Mouse (Mus musculus) cortical plate, adult 2 months (tissue): ENCODE measurements at regions not wholly inside any gene's neighbourhood (a gene's known extent, or its start where the extent isn't known, plus 50 kb on each side); places are given as distances from the start of the nearest gene placed in this dataset.

Experiments
- H3K27ac ChIP-seq: fragments of 200-500 bp; 2 replicates; pipeline ENCODE4 v1.5.1; 2012; ENCODE audit warnings: low read length, control low read depth, inconsistent platforms; ENCODE audit not compliant: insufficient read depth
- H3K4me1 ChIP-seq: fragments of 200-500 bp; 2 replicates; pipeline ENCODE4 v1.6.1; 2011; ENCODE audit warnings: low read length; ENCODE audit not compliant: control insufficient read depth, insufficient read depth
- H3K4me3 ChIP-seq: fragments of 200-500 bp; 2 replicates; pipeline ENCODE4 v1.5.1; 2011; ENCODE audit warnings: mild to moderate bottlenecking, low read length, control low read depth; ENCODE audit not compliant: insufficient read depth
- CTCF ChIP-seq: fragments of 200-500 bp; IDR thresholded peaks from 2 replicates; pipeline ENCODE4 v1.5.1; 2011; ENCODE audit warnings: mild to moderate bottlenecking, control low read depth, low read length; ENCODE audit not compliant: insufficient read depth; ENCODE audit errors: extremely low read depth
- POLR2A ChIP-seq: fragments of 200-500 bp; IDR thresholded peaks from 2 replicates; pipeline ENCODE4 v1.6.1; 2011; ENCODE audit warnings: mild to moderate bottlenecking, low read length, control low read depth; ENCODE audit not compliant: insufficient read depth; ENCODE audit errors: extremely low read depth

- TF ChIP-seq CTCF (no peak), POLR2A (no peak)
- Histone ChIP-seq H3K27ac (no peak overlapping the region), H3K4me3 (no peak overlapping the region), H3K4me1 (no peaks in the 10 kb centered on the region; the same call in 1 of the 2 replicates)
Observed at GRCm38 (mm10) chr16:87263041-87263440, 90.9 kb upstream of the N6amt1 start.

DNA sequence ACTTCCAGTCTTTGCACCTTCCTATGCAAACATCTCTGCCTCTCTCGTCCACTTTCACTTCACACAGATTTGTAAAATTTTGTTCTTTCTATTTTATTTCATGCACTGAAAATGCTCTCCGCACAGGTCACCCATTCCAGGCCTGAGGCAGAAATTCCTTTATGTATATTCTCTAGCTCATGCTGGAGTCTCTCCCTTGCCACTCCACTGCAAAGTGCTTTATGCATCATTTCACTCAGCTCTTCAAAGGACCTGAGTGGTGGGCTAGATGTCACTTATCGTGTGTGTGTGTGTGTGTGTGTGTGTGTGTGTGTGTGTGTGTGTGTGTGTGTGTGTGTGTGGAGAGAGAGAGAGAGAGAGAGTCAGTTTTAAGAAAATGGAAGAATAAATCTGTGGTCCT, 91.5 kb upstream of the N6amt1 start:
- H3K4me3 ChIP-seq, result no peak overlapping the region
- TF ChIP-seq CTCF, result no peak
- no peak for TF ChIP-seq POLR2A
- H3K4me1 ChIP-seq, result no peaks in the 10 kb centered on the region; the same call in 1 of the 2 replicates
- no peak overlapping the region for H3K27ac ChIP-seq

DNA sequence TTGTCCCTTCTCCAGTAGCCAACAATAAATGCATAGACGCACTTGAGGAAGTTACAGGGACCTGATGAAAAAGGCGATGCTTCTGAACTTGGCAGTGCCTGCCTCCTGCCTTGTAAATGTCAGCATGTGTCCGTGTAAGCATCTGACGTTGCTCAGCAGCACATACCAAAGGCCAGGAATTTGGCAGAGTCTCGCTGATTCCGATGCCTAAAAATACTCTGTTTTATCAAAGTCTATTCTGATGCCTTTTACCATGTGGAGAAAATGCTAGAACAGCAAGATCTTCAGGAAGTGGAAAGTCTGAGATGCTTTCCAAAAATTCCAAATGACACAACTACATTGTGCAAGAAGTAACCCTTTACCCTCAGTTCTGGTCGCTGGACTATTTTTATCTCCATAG, 92.5 kb upstream of the N6amt1 start:
- TF ChIP-seq CTCF (no peak), POLR2A (no peak)
- Histone ChIP-seq H3K4me1 (no peaks in the 10 kb centered on the region; the same call in 1 of the 2 replicates), H3K27ac (no peak overlapping the region), H3K4me3 (no peak overlapping the region)

- TF ChIP-seq POLR2A, result no peak
- no peak for TF ChIP-seq CTCF
- no peak overlapping the region for H3K4me3 ChIP-seq
- no peak overlapping the region for H3K27ac ChIP-seq
- no peaks in the 10 kb centered on the region for H3K4me1 ChIP-seq
Observed at GRCm38 (mm10) chr16:87254736-87255135, 99.2 kb upstream of the N6amt1 start.

- no peaks in the 10 kb centered on the region for H3K4me1 ChIP-seq
- no peak overlapping the region for H3K4me3 ChIP-seq
- TF ChIP-seq CTCF (no peak), POLR2A (no peak)
- H3K27ac ChIP-seq, result no peak overlapping the region
Observed at GRCm38 (mm10) chr16:87250531-87250930, 103.5 kb upstream of the N6amt1 start.

DNA sequence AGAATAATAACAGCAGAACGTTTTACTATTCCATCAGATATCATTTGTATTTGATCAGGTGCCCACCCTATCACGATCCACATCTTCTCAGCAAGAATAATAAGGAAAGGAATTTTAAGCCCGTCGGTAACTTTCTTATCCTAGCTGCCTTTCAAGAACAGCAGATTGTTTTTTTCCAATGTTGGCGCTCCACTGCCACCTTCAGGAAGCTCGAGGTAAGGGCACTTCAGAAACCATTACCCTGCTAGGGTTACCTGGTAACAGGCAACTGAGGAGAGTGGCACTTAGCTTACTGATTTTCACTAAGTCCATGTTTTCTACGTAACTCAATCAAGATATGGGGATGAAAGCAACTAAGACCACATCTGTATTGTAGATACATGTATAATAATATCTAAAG, 104.1 kb upstream of the N6amt1 start:
- Histone ChIP-seq H3K4me1 (no peaks in the 10 kb centered on the region), H3K27ac (no peak overlapping the region), H3K4me3 (no peak overlapping the region)
- TF ChIP-seq CTCF (peak; percentile 55), POLR2A (no peak)

- TF ChIP-seq CTCF (no peak), POLR2A (no peak)
- H3K4me3 ChIP-seq, result no peak overlapping the region
- H3K4me1 ChIP-seq, result no peaks in the 10 kb centered on the region
- H3K27ac ChIP-seq, result no peak overlapping the region
Observed at GRCm38 (mm10) chr16:87248501-87249030, 105.4 kb upstream of the N6amt1 start.

DNA sequence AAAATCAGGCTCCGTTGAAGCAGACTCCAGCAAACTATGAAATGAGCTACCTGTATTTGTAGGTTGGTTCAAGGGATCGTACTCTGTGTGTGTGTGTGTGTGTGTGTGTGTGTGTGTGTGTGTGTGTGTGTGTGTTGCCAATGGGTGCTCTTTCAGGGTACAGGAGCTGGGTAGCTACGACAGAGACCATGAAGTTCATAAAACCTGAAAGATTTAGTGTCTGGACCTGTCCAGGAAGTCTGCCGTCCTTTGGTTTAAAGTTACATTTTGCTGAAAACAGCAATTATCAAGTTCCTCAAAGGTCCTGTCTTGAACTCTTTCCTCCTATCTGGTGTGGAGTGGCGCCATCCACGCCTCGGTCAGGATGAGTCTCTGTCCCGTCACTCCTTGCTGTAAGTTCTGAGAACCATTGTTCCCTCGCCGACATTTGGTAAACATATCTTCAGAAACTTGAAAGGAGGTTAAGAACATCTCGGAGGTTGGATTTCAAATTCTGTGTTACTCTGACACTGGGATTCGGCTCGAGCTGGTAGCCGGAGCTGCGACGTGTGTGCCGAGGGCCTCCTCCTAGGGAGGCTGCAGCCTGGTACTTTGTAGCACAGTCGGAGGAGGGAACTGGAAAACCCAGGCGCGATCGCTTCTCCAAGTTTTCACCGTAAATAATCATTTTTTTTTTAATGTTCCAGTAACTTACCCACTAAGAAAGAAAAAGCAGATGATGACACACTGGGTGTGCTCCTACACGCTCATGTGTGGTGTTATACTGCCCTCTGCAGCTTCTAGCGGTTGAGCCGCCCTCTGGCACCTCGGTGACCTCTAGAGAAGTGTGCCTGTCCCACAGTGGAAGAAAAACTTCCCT, 107.8 kb upstream of the N6amt1 start:
- no peak for TF ChIP-seq POLR2A
- TF ChIP-seq CTCF, result peak; percentile 78
- no peak overlapping the region for H3K27ac ChIP-seq
- H3K4me1 ChIP-seq, result no peaks in the 10 kb centered on the region
- H3K4me3 ChIP-seq, result 0 out of 2 replicates have a peak overlapping the region, but pooled peaks have one; percentile 8

GRCm38 (mm10) chr16:87245441-87245840, 108.5 kb upstream of the N6amt1 start:
- TF ChIP-seq POLR2A, result no peak
- no peak for TF ChIP-seq CTCF
- no peaks in the 10 kb centered on the region for H3K4me1 ChIP-seq
- H3K27ac ChIP-seq, result no peak overlapping the region
- H3K4me3 ChIP-seq, result no peak overlapping the region

GRCm38 (mm10) chr16:87242027-87242426, 112.0 kb upstream of the N6amt1 start:
- no peak for TF ChIP-seq CTCF
- TF ChIP-seq POLR2A, result no peak
- Histone ChIP-seq H3K27ac (no peak overlapping the region), H3K4me3 (no peak overlapping the region), H3K4me1 (no peaks in the 10 kb centered on the region)
